Mouse (Mus musculus) forebrain, embryonic 16.5 days (tissue): ENCODE data around the gene Hist1h2an. TPM values are rescaled to one million over a fixed set of nuclear protein-coding genes. Genes with fewer than 3 reads are reported as not detected.

Experiments
- ATAC-seq: fragments of 200-750 bp; cut with Nextera tagmentation; 2 replicates; pipeline ENCODE4 v1.8.0; 2017; ENCODE audit warnings: mild to moderate bottlenecking, moderate library complexity
- H3K27ac ChIP-seq: fragments of 300-500 bp; sonication (generic); 2 replicates; pipeline ENCODE4 v1.5.1; 2014; ENCODE audit warnings: low read length, control low read depth
- H3K27me3 ChIP-seq: fragments of 300-500 bp; sonication (generic); replicated peaks from 2 replicates; pipeline ENCODE4 v1.6.1; 2014; ENCODE audit warnings: low read length; ENCODE audit not compliant: control insufficient read depth, insufficient read depth
- H3K36me3 ChIP-seq: fragments of 300-500 bp; sonication (generic); 2 replicates; pipeline ENCODE4 v1.6.1; 2014; ENCODE audit not compliant: control insufficient read depth, insufficient read depth
- H3K4me1 ChIP-seq: fragments of 300-500 bp; sonication (generic); replicated peaks from 2 replicates; pipeline ENCODE4 v1.6.1; 2014; ENCODE audit warnings: low read length; ENCODE audit not compliant: control insufficient read depth, insufficient read depth
- H3K4me2 ChIP-seq: fragments of 300-500 bp; sonication (generic); 2 replicates; pipeline ENCODE4 v1.6.1; 2014; ENCODE audit warnings: mild to moderate bottlenecking, low read length, control low read depth
- H3K4me3 ChIP-seq: fragments of 300-500 bp; sonication (generic); replicated peaks from 2 replicates; pipeline ENCODE4 v1.5.1; 2014; ENCODE audit warnings: mild to moderate bottlenecking, low read length, control low read depth
- H3K9ac ChIP-seq: fragments of 300-500 bp; sonication (generic); replicated peaks from 2 replicates; pipeline ENCODE4 v1.6.1; 2014; ENCODE audit warnings: low read depth, low read length, control low read depth
- H3K9me3 ChIP-seq: fragments of 300-500 bp; sonication (generic); 2 replicates; pipeline ENCODE4 v1.6.1; 2016; ENCODE audit warnings: low read length; ENCODE audit not compliant: control insufficient read depth
- WGBS: fragments of 180-500 bp; shearing (Covaris S2); extraction: QIAGEN DNeasy Blood & Tissue Kit; methylation state at CpG from one replicate; pipeline ENCODE4 v1.1.7; 2014; 5-methylcytosine and 5-hydroxymethylcytosine counted together
- microRNA-seq: library from miRNA; unstranded; fragments of <30 nt; microRNA quantifications from one replicate; pipeline ENCODE4, GENCODE M21; 2017
- polyA plus RNA-seq: library from polyadenylated mRNA; unstranded; fragments of >200 nt; fragmentation: Nextera tagmentation; extraction: Ambion mirVana; gene quantifications from 2 replicates; pipeline ENCODE4 v1.2.1, GENCODE M21; 2015

Hist1h2an gene
- polyA plus RNA-seq, 1 experiment from 2014 or later: 1.7 TPM

GRCm38 (mm10) chr13:21749387-21750158 is 37.4 kb downstream of the Hist1h2an start:
- Histone ChIP-seq H3K36me3 (no peaks in the 10 kb centered on the region), H3K4me2 (peak overlapping the region; percentile 82), H3K27me3 (no peaks in the 10 kb centered on the region), H3K27ac (peak overlapping the region; percentile 92), H3K4me3 (peak overlapping the region; percentile 70), H3K4me1 (peaks cover 18% of the 10 kb centered on the region), H3K9ac (peak overlapping the region; percentile 63), H3K9me3 (no peaks in the 10 kb centered on the region)
- WGBS: 3% methylated on average over 5 of the region's 5 CpGs
- no peak for ATAC-seq

DNA sequence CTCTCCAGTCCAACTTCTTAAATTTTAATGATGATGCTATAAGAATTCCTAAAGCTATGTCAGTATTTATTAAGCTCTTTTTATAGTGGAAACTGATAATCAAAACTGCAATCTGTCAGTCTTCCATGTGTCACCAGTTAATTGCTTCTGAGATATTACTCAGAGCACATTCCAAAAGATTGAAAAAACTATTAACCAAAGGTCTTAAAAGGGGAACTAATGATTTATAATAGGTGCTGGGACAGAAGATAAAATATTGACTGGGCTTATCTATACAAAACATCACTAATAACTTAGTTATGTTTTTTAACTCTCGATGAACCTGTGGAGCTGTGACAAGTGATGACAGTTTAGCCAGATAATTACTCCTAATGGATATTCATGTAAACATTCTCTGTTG is 42.0 kb downstream of the Hist1h2an start:
- no peak for ATAC-seq
- Histone ChIP-seq H3K27me3 (no peaks in the 10 kb centered on the region), H3K36me3 (no peaks in the 10 kb centered on the region), H3K27ac (no peak overlapping the region), H3K9ac (no peak overlapping the region), H3K9me3 (no peaks in the 10 kb centered on the region), H3K4me3 (no peak overlapping the region), H3K4me1 (peaks cover 10% of the 10 kb centered on the region), H3K4me2 (no peak overlapping the region)
- WGBS: 87% methylated on average over 1 of the region's 1 CpGs

Small RNA genes within 50 kb of the gene (microRNA-seq; reads per million reads assigned to microRNA genes)
- not detected for gene Gm19658
- gene Gm44346: not detected
- not detected for gene Gm44454
- gene Gm44466: not detected

Other genes with a start within 250 kb of the Hist1h2an start
- gene Olfr1366, start 244.4 kb downstream of the Hist1h2an start, polyA plus RNA-seq: 0.15 and 0.29 TPM in 2 replicates
- 0.07 TPM in 1 of 2 replicates, not detected in the other for gene Olfr1535, start 227.3 kb downstream of the Hist1h2an start, polyA plus RNA-seq
- not detected in 2 replicates for gene Olfr1364, start 205.5 kb downstream of the Hist1h2an start, polyA plus RNA-seq
- gene Olfr1362, start 173.2 kb downstream of the Hist1h2an start, polyA plus RNA-seq: not detected in 2 replicates
- gene Olfr11, start 144.7 kb downstream of the Hist1h2an start, polyA plus RNA-seq: 0.06 TPM in 1 of 2 replicates, not detected in the other
- gene Olfr1361, start 123.8 kb downstream of the Hist1h2an start, polyA plus RNA-seq: not detected in 2 replicates
- gene Olfr1360, start 109.8 kb downstream of the Hist1h2an start, polyA plus RNA-seq: not detected in 2 replicates
- not detected in 2 replicates for gene Olfr1359, start 89.1 kb downstream of the Hist1h2an start, polyA plus RNA-seq
- gene Hist1h2bl, start 71.1 kb downstream of the Hist1h2an start, polyA plus RNA-seq: 1.9 TPM in 1 of 2 replicates, not detected in the other
- 12.5 and 20.8 TPM in 2 replicates for gene Hist1h2ai, start 70.8 kb downstream of the Hist1h2an start, polyA plus RNA-seq
- gene Hist1h3h, start 69.6 kb downstream of the Hist1h2an start, polyA plus RNA-seq: 2.2 and 3.7 TPM in 2 replicates
- 1.2 and 2.2 TPM in 2 replicates for gene Hist1h2bm, start 65.2 kb downstream of the Hist1h2an start, polyA plus RNA-seq
- 0.94 and 1.2 TPM in 2 replicates for gene Hist1h4j, start 52.2 kb downstream of the Hist1h2an start, polyA plus RNA-seq
- gene Hist1h4k, start 36.7 kb downstream of the Hist1h2an start, polyA plus RNA-seq: 1.5 and 1.6 TPM in 2 replicates
- 12.3 and 18.7 TPM in 2 replicates for gene Hist1h2ak, start 33.4 kb downstream of the Hist1h2an start, polyA plus RNA-seq
- gene Hist1h2bn, start 33.1 kb downstream of the Hist1h2an start, polyA plus RNA-seq: 0.85 and 2.3 TPM in 2 replicates
- gene Hist1h1b, start 6.6 kb downstream of the Hist1h2an start, polyA plus RNA-seq: 6.5 and 7.8 TPM in 2 replicates
- gene Hist1h3i, start 3.8 kb downstream of the Hist1h2an start, polyA plus RNA-seq: 49.1 and 60.2 TPM in 2 replicates
- gene Hist1h2bp, start 243 bp upstream of the Hist1h2an start, polyA plus RNA-seq: 2.0 TPM in 1 of 2 replicates, not detected in the other
- 7.9 and 8.0 TPM in 2 replicates for gene Hist1h2bq, start 23.0 kb upstream of the Hist1h2an start, polyA plus RNA-seq
- not detected in 2 replicates for gene Hist1h2ao, start 23.2 kb upstream of the Hist1h2an start, polyA plus RNA-seq
- gene Hist1h4m, start 24.5 kb upstream of the Hist1h2an start, polyA plus RNA-seq: not detected in 2 replicates
- 5.9 and 6.4 TPM in 2 replicates for gene Hist1h4n, start 45.0 kb upstream of the Hist1h2an start, polyA plus RNA-seq
- 1,189 and 1,296 TPM in 2 replicates for gene Hist1h2ap, start 46.3 kb upstream of the Hist1h2an start, polyA plus RNA-seq
- gene Hist1h2br, start 46.5 kb upstream of the Hist1h2an start, polyA plus RNA-seq: 7.8 and 8.3 TPM in 2 replicates
- 24.8 and 25.7 TPM in 2 replicates for gene Zfp184, start 157.9 kb upstream of the Hist1h2an start, polyA plus RNA-seq
- gene Pom121l2, start 194.0 kb upstream of the Hist1h2an start, polyA plus RNA-seq: not detected in 2 replicates
- 0.19 TPM in 1 of 2 replicates, not detected in the other for gene Prss16, start 222.5 kb upstream of the Hist1h2an start, polyA plus RNA-seq
- not detected in 2 replicates for gene Hist1h2ah, start 248.3 kb upstream of the Hist1h2an start, polyA plus RNA-seq
- gene Hist1h2bk, start 248.7 kb upstream of the Hist1h2an start, polyA plus RNA-seq: 3.3 TPM in 1 of 2 replicates, not detected in the other